Mouse (Mus musculus) heart, embryonic 10.5 days (tissue): Measurements from ENCODE around the gene Gm9887. TPM values are rescaled to one million over a fixed set of nuclear protein-coding genes. Genes with fewer than 3 reads are reported as not detected.
A peak's percentile ranks its signal among the peaks of the same experiment; 100 is the strongest.
"Not testable (repeated sequence)": the region's sequence is repeated elsewhere in the genome, so short reads cannot be mapped to it uniquely, and the experiment has no call there.

Experiments
- DNase-seq: peaks from one replicate; pipeline ENCODE4 v3.0.0-alpha.2; 2017; ENCODE audit warnings: low spot score
- H3K27ac ChIP-seq: fragments of 300-500 bp; sonication (generic); 2 replicates; pipeline ENCODE4 v1.5.1; 2016; ENCODE audit warnings: mild to moderate bottlenecking
- H3K27me3 ChIP-seq: fragments of 300-500 bp; sonication (generic); 2 replicates; pipeline ENCODE4 v1.6.1; 2016; ENCODE audit warnings: mild to moderate bottlenecking; ENCODE audit not compliant: poor library complexity, insufficient read depth, severe bottlenecking
- H3K36me3 ChIP-seq: fragments of 300-500 bp; sonication (generic); 2 replicates; pipeline ENCODE4 v1.6.1; 2016; ENCODE audit warnings: mild to moderate bottlenecking, moderate library complexity
- H3K4me1 ChIP-seq: fragments of 300-500 bp; sonication (generic); 2 replicates; pipeline ENCODE4 v1.6.1; 2016; ENCODE audit warnings: mild to moderate bottlenecking
- H3K4me3 ChIP-seq: fragments of 300-500 bp; sonication (generic); 2 replicates; pipeline ENCODE4 v1.5.1; 2016; ENCODE audit warnings: mild to moderate bottlenecking, moderate library complexity
- H3K9me3 ChIP-seq: fragments of 300-500 bp; sonication (generic); 2 replicates; pipeline ENCODE4 v1.6.1; 2016; ENCODE audit warnings: mild to moderate bottlenecking, moderate library complexity
- WGBS: fragments of 180-500 bp; shearing (Covaris S2); methylation state at CpG from one replicate; pipeline ENCODE4 v1.1.7; 2016; 5-methylcytosine and 5-hydroxymethylcytosine counted together
- polyA plus RNA-seq: library from polyadenylated mRNA; unstranded; fragments of >200 nt; fragmentation: Nextera tagmentation; extraction: Ambion mirVana; gene quantifications from 2 replicates; pipeline ENCODE4 v1.2.1, GENCODE M21; 2016

The Gm9887 gene
- polyA plus RNA-seq, 1 experiment from 2014 or later = 1.8 TPM

DNA sequence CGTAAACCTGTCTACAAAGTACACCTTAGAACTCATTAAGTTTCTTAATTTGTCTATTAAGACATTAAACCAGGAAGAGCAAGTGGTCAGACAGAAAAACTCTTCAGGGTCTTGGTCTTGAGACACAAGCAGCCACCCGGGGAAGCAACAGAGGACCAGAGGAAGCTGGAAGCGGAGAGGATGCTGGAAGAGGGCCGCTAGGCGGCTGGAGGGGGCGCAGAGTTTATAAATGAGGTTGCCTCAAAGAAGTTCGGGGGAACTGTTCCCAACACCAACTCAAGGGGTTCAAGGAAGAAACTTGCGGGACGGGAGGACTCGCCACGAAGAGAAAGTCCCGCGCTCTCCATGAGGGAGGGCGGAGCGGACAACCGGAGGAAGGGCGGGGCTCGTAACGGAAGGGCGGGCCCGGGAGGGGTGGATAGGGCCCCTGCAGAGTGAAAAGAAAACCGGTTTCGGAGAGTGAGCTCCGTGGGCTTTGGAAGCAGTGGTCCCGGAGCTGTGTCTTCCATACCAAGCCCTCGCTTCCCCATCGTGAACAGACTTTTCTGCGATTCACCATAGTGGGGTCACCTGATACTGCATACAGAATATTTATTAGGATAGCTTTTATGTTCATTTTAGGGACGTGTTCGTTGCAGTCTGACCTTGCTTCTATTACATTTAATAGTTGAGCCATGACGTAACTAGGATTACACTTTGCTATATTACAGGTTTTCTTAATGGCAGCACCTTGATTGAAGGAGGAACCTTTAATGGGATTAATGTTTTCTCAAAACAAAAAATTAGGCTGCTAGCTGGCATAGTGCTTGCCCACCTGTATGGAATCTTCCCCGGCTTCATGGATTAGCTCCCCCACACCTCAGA lies 8.1 kb downstream of the Gm9887 start:
- Histone ChIP-seq H3K4me1 (peaks cover 16% of the 10 kb centered on the region; the same call in 1 of the 2 replicates), H3K27me3 (no peaks in the 10 kb centered on the region), H3K4me3 (peak overlapping the region; percentile 68), H3K9me3 (no peaks in the 10 kb centered on the region), H3K27ac (peak overlapping the region; percentile 90), H3K36me3 (no peaks in the 10 kb centered on the region)
- DNase-seq = peak; percentile 92
- 5% methylated on average over 32 of the region's 32 CpGs for WGBS

DNA sequence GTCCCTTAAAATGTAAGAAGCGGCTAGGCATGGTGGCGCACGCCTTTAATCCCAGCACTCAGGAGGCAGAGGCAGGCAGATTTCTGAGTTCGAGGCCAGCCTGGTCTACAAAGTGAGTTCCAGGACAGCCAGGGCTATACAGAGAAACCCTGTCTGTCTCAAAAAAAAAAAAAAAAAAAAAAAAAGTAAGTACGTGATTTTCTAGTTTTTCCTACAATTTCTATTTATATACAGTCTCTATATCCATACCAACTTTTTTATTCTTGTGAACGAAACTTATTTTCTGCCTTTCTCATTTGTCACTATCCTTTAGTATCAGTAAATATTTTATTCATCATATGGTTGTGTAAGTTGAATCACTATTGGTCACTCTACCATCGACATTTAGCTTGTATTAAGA lies 9.1 kb downstream of the Gm9887 start:
- not testable (repeated sequence) for H3K36me3 ChIP-seq, H3K27ac ChIP-seq, DNase-seq, H3K9me3 ChIP-seq, H3K27me3 ChIP-seq, H3K4me3 ChIP-seq
- peaks cover 16% of the 10 kb centered on the region; the same call in 1 of the 2 replicates for H3K4me1 ChIP-seq
- 91% methylated on average over 7 of the region's 7 CpGs for WGBS

DNA sequence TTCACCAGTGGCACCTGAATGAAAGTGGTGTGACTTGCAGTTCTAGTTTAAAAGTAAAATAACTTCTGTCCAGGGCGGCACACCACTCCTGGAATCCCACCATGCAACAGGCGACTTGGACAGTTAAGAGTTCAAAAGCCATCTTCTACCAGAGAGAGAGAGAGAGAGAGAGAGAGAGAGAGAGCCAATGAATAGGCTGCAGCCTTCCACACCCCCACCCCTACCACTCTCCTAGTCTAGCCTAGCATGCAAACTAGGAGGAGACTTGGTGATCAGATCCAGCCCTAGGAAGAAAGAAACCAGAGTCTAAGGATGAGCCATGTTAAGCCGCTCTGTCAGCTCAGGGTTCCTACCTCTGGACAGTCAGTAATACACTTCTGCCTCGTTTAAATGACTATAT lies 9.9 kb downstream of the Gm9887 start:
- H3K27me3 ChIP-seq = no peaks in the 10 kb centered on the region
- no peaks in the 10 kb centered on the region for H3K36me3 ChIP-seq
- WGBS = 47% methylated on average over 4 of the region's 4 CpGs
- DNase-seq = no peak
- no peaks in the 10 kb centered on the region for H3K9me3 ChIP-seq
- peaks cover 16% of the 10 kb centered on the region; the same call in 1 of the 2 replicates for H3K4me1 ChIP-seq
- peak overlapping the region; percentile 90 for H3K27ac ChIP-seq
- H3K4me3 ChIP-seq = peak overlapping the region; percentile 67

DNA sequence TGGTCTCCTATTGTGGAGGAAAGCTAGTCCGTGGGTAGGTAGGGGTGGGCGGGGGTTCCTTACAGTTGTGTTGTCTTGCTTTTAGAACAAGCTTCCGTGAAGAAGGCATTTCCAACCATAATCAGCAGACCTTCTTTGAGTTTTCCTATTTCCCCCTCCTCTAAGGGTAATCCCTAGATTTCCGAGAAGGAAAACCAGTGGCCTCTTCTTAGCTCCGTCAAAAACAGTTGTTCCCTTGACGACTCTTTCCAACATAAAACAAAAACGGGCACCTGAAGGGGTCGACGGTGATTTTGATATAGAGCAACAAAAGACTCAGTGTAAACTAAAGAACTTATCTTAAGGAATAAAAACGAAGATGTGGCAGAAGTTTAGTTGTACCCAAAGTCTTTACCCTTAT lies 10.3 kb downstream of the Gm9887 start:
- peaks cover 16% of the 10 kb centered on the region; the same call in 1 of the 2 replicates for H3K4me1 ChIP-seq
- peak overlapping the region; percentile 90 for H3K27ac ChIP-seq
- no peaks in the 10 kb centered on the region for H3K9me3 ChIP-seq
- H3K36me3 ChIP-seq = no peaks in the 10 kb centered on the region
- DNase-seq = no peak
- WGBS = 6% methylated on average over 10 of the region's 10 CpGs
- no peaks in the 10 kb centered on the region for H3K27me3 ChIP-seq
- H3K4me3 ChIP-seq = peak overlapping the region; percentile 67

DNA sequence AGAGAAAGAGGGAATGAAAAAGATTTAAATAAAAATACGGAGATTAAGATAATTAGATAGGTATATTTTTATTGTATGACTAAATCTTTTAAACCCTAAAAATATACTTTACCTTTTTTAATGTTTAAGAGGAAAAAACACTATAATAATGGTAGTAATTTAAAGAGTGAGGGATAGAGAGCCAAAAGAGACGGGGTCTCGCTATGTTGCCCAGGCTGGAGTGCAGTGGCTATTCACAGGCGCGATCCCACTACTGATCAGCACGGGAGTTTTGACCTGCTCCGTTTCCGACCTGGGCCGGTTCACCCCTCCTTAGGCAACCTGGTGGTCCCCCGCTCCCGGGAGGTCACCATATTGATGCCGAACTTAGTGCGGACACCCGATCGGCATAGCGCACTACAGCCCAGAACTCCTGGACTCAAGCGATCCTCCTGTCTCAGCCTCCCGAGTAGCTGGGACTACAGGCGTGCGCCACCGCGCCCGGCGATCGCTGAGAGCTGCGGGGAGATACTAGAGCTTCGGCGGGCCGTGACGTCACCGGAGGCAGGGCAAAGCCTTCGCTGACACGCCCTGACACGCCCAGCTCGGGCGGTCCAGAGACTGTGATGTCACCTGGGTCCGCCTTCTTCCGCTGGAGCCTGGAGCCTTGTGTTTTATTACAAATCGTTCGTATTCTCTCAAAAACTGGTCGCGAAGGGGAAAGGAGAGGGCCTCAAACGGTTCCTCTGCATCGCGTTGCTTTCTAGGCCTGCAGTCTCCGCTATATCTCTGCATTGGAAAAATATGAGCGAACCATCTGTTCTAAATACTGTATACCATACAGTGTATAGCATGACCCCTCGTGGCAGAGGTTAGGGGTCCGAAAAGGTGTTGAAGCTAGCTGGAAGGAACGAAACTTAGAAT lies 11.0 kb downstream of the Gm9887 start:
- peak; percentile 99 for DNase-seq
- WGBS = under 1% methylated on average over 41 of the region's 50 CpGs
- peak overlapping the region; percentile 67 for H3K4me3 ChIP-seq
- peaks cover 16% of the 10 kb centered on the region; the same call in 1 of the 2 replicates for H3K4me1 ChIP-seq
- H3K27me3 ChIP-seq, H3K36me3 ChIP-seq, H3K9me3 ChIP-seq: not testable (repeated sequence)
- H3K27ac ChIP-seq = peak overlapping the region; percentile 90

DNA sequence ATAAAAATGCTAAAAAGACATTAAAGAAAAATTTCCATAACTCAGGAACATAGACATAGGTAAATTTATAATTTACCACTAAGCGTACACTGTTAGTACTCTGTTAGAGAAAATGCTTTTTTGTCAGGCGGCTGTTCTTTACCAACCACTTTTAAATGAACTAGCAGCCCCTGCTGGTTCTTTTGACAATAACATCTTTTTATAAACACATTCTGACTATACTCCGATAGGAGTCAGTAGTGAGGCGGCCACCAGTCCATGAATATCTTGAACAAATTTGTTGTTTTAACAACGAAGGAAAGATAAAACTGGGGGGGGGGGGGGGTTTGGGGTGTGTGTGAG lies 11.6 kb downstream of the Gm9887 start:
- peaks cover 16% of the 10 kb centered on the region; the same call in 1 of the 2 replicates for H3K4me1 ChIP-seq
- 14% methylated on average over 5 of the region's 5 CpGs for WGBS
- H3K27ac ChIP-seq = no peak overlapping the region
- H3K27me3 ChIP-seq = no peaks in the 10 kb centered on the region
- DNase-seq = no peak
- no peaks in the 10 kb centered on the region for H3K36me3 ChIP-seq
- H3K4me3 ChIP-seq = no peak overlapping the region
- no peaks in the 10 kb centered on the region for H3K9me3 ChIP-seq

DNA sequence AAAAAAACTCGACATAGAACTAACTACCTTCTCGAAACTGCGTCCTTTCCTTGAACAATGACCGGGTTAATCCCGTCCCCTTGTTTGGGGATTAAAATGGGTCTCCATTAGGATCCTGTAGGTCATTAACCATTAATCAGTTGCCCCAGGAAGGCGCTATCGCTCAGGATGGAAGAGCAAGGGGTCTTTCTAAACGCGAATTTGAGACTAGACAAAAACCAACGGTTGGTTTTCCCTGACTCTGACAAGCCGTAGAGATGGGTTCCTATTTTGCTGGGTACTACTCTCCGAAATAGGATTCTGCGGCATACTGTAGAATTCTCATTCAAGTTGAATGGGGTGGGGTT lies 15.0 kb downstream of the Gm9887 start:
- H3K4me1 ChIP-seq = peaks cover 5% of the 10 kb centered on the region; the same call in 1 of the 2 replicates
- H3K36me3 ChIP-seq = peaks cover 27% of the 10 kb centered on the region
- no peak for DNase-seq
- 7% methylated on average over 13 of the region's 13 CpGs for WGBS
- peak overlapping the region; percentile 97 for H3K4me3 ChIP-seq
- no peaks in the 10 kb centered on the region for H3K27me3 ChIP-seq
- peak overlapping the region; percentile 93 for H3K27ac ChIP-seq
- H3K9me3 ChIP-seq = no peaks in the 10 kb centered on the region

DNA sequence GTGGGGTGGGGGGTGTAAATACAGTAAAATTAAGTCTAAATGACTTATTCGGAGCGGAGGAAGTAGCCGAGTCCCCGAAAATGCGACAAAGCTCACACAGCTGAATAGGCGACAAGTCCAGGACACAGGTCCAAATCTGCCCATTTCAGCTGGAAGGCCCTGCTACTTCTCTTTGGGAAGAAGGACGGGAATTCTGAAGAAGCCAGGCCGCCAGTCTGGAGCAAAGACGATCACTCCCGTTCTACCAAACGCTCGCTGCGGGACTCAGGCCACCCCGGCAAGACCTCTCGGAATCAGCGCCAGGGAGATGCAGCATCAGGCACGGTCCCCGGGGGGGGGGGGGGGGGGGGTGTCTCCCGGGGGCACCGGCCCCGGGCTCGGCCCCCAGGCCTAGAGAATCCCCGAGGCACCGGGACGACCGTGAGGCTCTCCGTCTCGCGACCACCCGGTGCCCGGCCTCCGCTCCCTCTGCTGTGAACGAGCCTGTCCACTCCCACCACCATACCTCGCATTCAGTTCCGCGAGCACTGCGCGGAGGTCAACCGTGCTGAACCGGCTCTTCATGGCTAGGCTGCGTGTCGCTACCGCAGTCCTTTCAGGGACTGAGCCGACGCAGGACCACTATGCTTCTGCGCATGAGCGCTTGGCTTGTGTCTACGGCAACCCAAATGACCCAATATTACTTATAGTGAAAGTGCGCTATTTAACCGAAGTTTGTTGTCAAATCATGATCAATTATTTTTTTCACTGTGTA lies 15.5 kb downstream of the Gm9887 start, which contains the start of gene Nemf:
TSS of gene Nemf (minus strand) at position 620 of the 754 bp plus-strand sequence.
- WGBS = under 1% methylated on average over 47 of the region's 50 CpGs
- peaks cover 32% of the 10 kb centered on the region for H3K36me3 ChIP-seq
- DNase-seq = peak; percentile 92
- H3K27me3 ChIP-seq = no peaks in the 10 kb centered on the region
- H3K4me3 ChIP-seq = peak within 1 kb of the TSS; percentile 97
- peak within 1 kb of the TSS; percentile 93 for H3K27ac ChIP-seq
- H3K9me3 ChIP-seq = no peaks in the 10 kb centered on the region
- peaks cover under 1% of the 10 kb centered on the region; the same call in 1 of the 2 replicates for H3K4me1 ChIP-seq

DNA sequence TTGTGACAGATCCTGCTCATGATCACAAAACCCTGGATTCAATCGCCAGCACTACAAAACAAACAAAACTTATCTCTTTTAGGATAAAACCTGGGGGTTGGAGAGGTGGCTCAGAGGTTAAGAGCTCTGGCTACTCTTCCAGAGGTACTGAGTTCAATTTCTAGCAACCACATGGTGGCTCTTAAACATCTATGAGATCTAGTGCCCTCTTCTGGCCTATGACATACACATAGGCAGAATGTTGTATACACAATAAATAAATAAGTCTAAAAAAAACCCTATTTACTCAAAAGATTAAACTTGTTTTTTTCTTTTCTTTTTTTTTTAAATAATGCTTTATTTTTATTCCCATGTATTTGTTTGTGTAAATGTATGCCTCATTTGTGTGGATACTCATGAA lies 20.6 kb downstream of the Gm9887 start:
- H3K9me3 ChIP-seq = no peaks in the 10 kb centered on the region

DNA sequence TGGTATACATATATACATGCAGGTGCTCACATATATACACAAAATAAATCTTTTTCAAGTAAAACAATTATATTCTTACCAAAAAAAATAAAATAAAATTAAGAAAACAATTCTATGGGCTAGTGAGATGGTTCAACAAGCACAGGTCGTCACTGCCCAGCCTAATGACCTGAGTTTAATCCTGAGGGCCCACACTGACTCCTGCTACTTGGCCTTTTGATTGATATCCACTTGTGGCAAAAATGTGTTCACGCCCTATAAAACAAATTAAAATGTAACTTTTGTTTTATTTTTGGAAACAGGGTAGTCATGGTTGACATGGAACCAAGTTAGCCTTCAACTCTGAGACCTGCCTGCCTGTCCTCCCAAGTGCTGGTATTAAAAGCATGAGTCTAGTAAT lies 22.3 kb downstream of the Gm9887 start:
- peaks cover 80% of the 10 kb centered on the region for H3K36me3 ChIP-seq
- H3K9me3 ChIP-seq = no peaks in the 10 kb centered on the region
- H3K27ac ChIP-seq = no peak overlapping the region
- no peaks in the 10 kb centered on the region for H3K27me3 ChIP-seq
- no peak for DNase-seq
- WGBS = 89% methylated on average over 2 of the region's 2 CpGs
- H3K4me3 ChIP-seq = no peak overlapping the region
- H3K4me1 ChIP-seq = no peaks in the 10 kb centered on the region

More for the DNA sequence above, 20.6 kb downstream of the Gm9887 start:
- Histone ChIP-seq H3K27ac (no peak overlapping the region), H3K36me3 (peaks cover 68% of the 10 kb centered on the region), H3K27me3 (no peaks in the 10 kb centered on the region), H3K4me1 (no peaks in the 10 kb centered on the region; the same call in 1 of the 2 replicates), H3K4me3 (no peak overlapping the region)
- 63% methylated on average over 1 of the region's 1 CpGs for WGBS
- DNase-seq = no peak

DNA sequence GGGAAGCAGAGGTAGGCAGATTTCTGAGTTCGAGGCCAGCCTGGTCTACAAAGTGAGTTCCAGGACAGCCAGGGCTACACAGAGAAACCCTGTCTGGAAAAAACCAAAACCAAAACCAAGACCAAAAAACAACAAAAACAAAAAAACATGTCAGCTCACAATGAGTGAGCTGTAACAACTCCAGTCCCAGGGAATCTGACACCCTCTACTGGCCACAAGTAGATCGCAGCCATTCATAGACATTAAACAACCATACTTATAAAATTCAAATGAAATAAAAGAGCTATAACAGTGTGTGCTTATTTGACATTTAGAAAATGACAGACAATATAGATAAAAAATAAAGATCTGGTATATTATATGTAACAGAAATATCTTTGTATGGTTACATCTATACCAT lies 38.7 kb downstream of the Gm9887 start:
- WGBS = 88% methylated on average over 2 of the region's 2 CpGs
- Histone ChIP-seq H3K4me3 (no peak overlapping the region), H3K27me3 (no peaks in the 10 kb centered on the region), H3K9me3 (no peaks in the 10 kb centered on the region), H3K4me1 (no peaks in the 10 kb centered on the region), H3K27ac (no peak overlapping the region), H3K36me3 (peaks cover 82% of the 10 kb centered on the region)
- no peak for DNase-seq

DNA sequence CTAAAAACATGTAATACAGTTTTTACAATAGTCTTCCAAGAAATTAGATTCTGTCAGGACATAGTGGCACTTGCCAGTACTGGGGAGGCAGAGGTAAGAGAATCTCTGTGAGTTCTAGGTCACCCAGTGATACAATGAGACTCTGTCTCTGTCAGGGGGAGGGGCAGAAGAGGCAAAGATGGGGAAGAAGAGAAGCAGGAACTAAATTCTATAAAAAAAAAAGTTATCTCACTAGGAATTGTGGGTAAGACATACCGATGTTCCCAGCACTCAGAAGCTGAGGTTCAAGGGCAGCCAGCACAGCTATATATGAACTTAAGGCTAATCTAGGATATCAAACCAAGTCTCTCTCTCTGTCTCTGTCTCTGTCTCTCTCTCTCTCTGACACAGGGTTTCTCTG lies 40.1 kb downstream of the Gm9887 start:
- Histone ChIP-seq H3K36me3 (peaks cover 77% of the 10 kb centered on the region), H3K27me3 (no peaks in the 10 kb centered on the region), H3K4me3 (no peak overlapping the region), H3K4me1 (no peaks in the 10 kb centered on the region), H3K9me3 (no peaks in the 10 kb centered on the region), H3K27ac (no peak overlapping the region)
- WGBS = 86% methylated on average over 1 of the region's 1 CpGs
- no peak for DNase-seq
